Mouse (Mus musculus): Measurements from ENCODE around the gene P2ry6. TPM values are rescaled to one million over a fixed set of nuclear protein-coding genes. Genes with fewer than 3 reads are reported as not detected.

Gene P2ry6
- total RNA-seq, 2 experiments from 2014 or later = 4.0 TPM

Other genes starting within 250 kb of the P2ry6 start
- gene Relt, start 111.2 kb downstream of the P2ry6 start, total RNA-seq (2021) = 1 to 10 TPM; 8.1 to 9.7 TPM
- gene Arhgef17, start 42.5 kb downstream of the P2ry6 start, total RNA-seq (2021) = 10 to 100 TPM; 76.5 to 81.6 TPM
- 1 to 10 TPM; 1.2 to 2.2 TPM for gene P2ry2, start 38.2 kb upstream of the P2ry6 start, total RNA-seq (2021)
- gene Fchsd2, start 118.2 kb upstream of the P2ry6 start, total RNA-seq (2021) = 10 to 100 TPM; 70.3 to 74.4 TPM

Data from layer of hippocampus, postnatal 10 days (tissue).